Mouse (Mus musculus) hindlimb bud, embryonic 11.5 days (tissue): ENCODE data around the gene Atp13a2.
A peak's percentile ranks its signal among the peaks of the same experiment; 100 is the strongest.

ENCODE experiments used
- DNase-seq: peaks from one replicate; pipeline ENCODE4 v3.0.0-alpha.2; 2012; ENCODE audit warnings: low read depth, low spot score; ENCODE audit errors: extremely low spot score

Atp13a2 gene

GRCm38 (mm10) chr4:141031733-141032132, 45.1 kb downstream of the Atp13a2 start:
- no peak for DNase-seq

- no peak for DNase-seq
These were observed 47.2 kb downstream of the Atp13a2 start for GRCm38 (mm10) chr4:141033606-141034549.

- DNase-seq: no peak
These were observed 54.4 kb downstream of the Atp13a2 start for GRCm38 (mm10) chr4:141041117-141041516.

GRCm38 (mm10) chr4:141044816-141045215, 58.1 kb downstream of the Atp13a2 start:
- peak; percentile 35 for DNase-seq

GRCm38 (mm10) chr4:141048810-141049475, 62.3 kb downstream of the Atp13a2 start:
- DNase-seq: no peak

GRCm38 (mm10) chr4:141049476-141049835, 62.8 kb downstream of the Atp13a2 start:
- DNase-seq: no peak

GRCm38 (mm10) chr4:141052442-141052841, 65.8 kb downstream of the Atp13a2 start:
- no peak for DNase-seq

- no peak for DNase-seq
These were observed 66.5 kb downstream of the Atp13a2 start for GRCm38 (mm10) chr4:141053138-141053537.

GRCm38 (mm10) chr4:141053568-141054161, 67.0 kb downstream of the Atp13a2 start:
- no peak for DNase-seq
